Mouse (Mus musculus): ENCODE data around the gene Cand2. TPM values are rescaled to one million over a fixed set of nuclear protein-coding genes. Genes with fewer than 3 reads are reported as not detected.

Cand2 gene
- total RNA-seq, 2 experiments from 2014 or later, result 2.7 to 3.7 TPM

Small RNAs within 50 kb of the gene (microRNA-seq; reads per million reads assigned to microRNA genes)
- not detected for gene Mir7660

Other genes starting within 250 kb of the Cand2 start
- gene Tsen2, start 229.9 kb upstream of the Cand2 start, total RNA-seq (2021), result 10 to 100 TPM; 27.7 to 28.1 TPM
- gene Mkrn2os, start 182.0 kb upstream of the Cand2 start, total RNA-seq (2021), result not detected
- 10 to 100 TPM; 36.0 to 39.5 TPM for gene Mkrn2, start 172.6 kb upstream of the Cand2 start, total RNA-seq (2021)
- gene Raf1, start 97.9 kb upstream of the Cand2 start, total RNA-seq (2021), result 100 to 1,000 TPM; 121 to 132 TPM
- gene Tmem40, start 12.1 kb upstream of the Cand2 start, total RNA-seq (2021), result 1 to 10 TPM; 1.4 to 1.6 TPM
- 100 to 1,000 TPM; 581 to 642 TPM for gene Rpl32, start 34.2 kb downstream of the Cand2 start, total RNA-seq (2021)
- 1 to 10 TPM; 2.7 to 3.8 TPM for gene Efcab12, start 63.9 kb downstream of the Cand2 start, total RNA-seq (2021)
- 1 to 10 TPM; 7.0 to 7.1 TPM for gene Mbd4, start 78.8 kb downstream of the Cand2 start, total RNA-seq (2021)
- 10 to 100 TPM; 30.2 to 30.5 TPM for gene Ift122, start 78.9 kb downstream of the Cand2 start, total RNA-seq (2021)
- gene Rho, start 157.2 kb downstream of the Cand2 start, total RNA-seq (2021), result under 1 TPM; 0.36 to 0.49 TPM
- gene H1foo, start 170.4 kb downstream of the Cand2 start, total RNA-seq (2021), result not detected
- 100 to 1,000 TPM; 183 to 194 TPM for gene Plxnd1, start 220.5 kb downstream of the Cand2 start, total RNA-seq (2021)

Measured in left cerebral cortex, postnatal 10 days (tissue).